Mouse (Mus musculus) ES-Bruce4 (cell line): ENCODE data around the gene Nptn. TPM values are rescaled to one million over a fixed set of nuclear protein-coding genes. Genes with fewer than 3 reads are reported as not detected.

ENCODE experiments used
- H3K27ac ChIP-seq: 2 replicates; pipeline ENCODE4 v1.5.1; 2012; ENCODE audit warnings: low read length, inconsistent platforms; ENCODE audit not compliant: insufficient read depth
- H3K27me3 ChIP-seq: 2 replicates; pipeline ENCODE4 v1.6.1; 2012; ENCODE audit warnings: mild to moderate bottlenecking, low read length, inconsistent platforms; ENCODE audit not compliant: control insufficient read depth, poor library complexity, insufficient read depth, severe bottlenecking
- H3K36me3 ChIP-seq: 2 replicates; pipeline ENCODE4 v1.6.1; 2012; ENCODE audit warnings: inconsistent platforms, mild to moderate bottlenecking, low read length, moderate library complexity; ENCODE audit not compliant: control insufficient read depth, poor library complexity, insufficient read depth, severe bottlenecking
- H3K4me1 ChIP-seq: one replicate; pipeline ENCODE4 v1.8.1; 2011; ENCODE audit warnings: low read length; ENCODE audit not compliant: control insufficient read depth, insufficient read depth
- H3K4me3 ChIP-seq: 2 replicates; pipeline ENCODE4 v1.5.1; 2011; ENCODE audit warnings: low read depth, mild to moderate bottlenecking, low read length
- H3K9ac ChIP-seq: 2 replicates; pipeline ENCODE4 v1.6.1; 2012; ENCODE audit warnings: low read depth, mild to moderate bottlenecking, inconsistent platforms; ENCODE audit not compliant: poor library complexity, severe bottlenecking
- H3K9me3 ChIP-seq: replicated peaks from 2 replicates; pipeline ENCODE4 v1.6.1; 2012; ENCODE audit warnings: mild to moderate bottlenecking, low read length, inconsistent platforms; ENCODE audit not compliant: control insufficient read depth, poor library complexity, insufficient read depth, severe bottlenecking
- CTCF ChIP-seq: IDR thresholded peaks from one replicate; pipeline ENCODE4 v1.8.1; 2011; ENCODE audit warnings: low read depth, low read length
- EP300 ChIP-seq: IDR thresholded peaks from 2 replicates; pipeline ENCODE4 v1.6.1; 2011; ENCODE audit warnings: low read depth, low read length; ENCODE audit not compliant: insufficient read depth
- POLR2A ChIP-seq: IDR thresholded peaks from one replicate; pipeline ENCODE4 v1.8.1; 2011; ENCODE audit warnings: low read length; ENCODE audit not compliant: insufficient read depth
- polyA plus RNA-seq: library from polyadenylated mRNA; stranded (reverse); fragments of >200 nt; gene quantifications from 2 replicates; pipeline ENCODE4 v1.2.4, GENCODE M21; 2011; ENCODE audit warnings: low read depth; ENCODE audit not compliant: missing spikeins, insufficient read depth, insufficient read length

Nptn gene
- polyA plus RNA-seq = 91.4 and 93.4 TPM in 2 replicates

GRCm38 (mm10) chr9:58581958-58582540 is at the start of gene Nptn:
TSS of gene Nptn (plus strand) at chr9:58582240.
- TF ChIP-seq CTCF (no peak), EP300 (0 out of 2 replicates have a peak, but pooled peaks have one; percentile 46), POLR2A (peak; percentile 65)
- Histone ChIP-seq H3K36me3 (no peaks in the 10 kb centered on the region), H3K4me3 (peak within 1 kb of the TSS; percentile 96), H3K9me3 (no peaks in the 10 kb centered on the region), H3K4me1 (no peaks in the 10 kb centered on the region), H3K27ac (peak within 1 kb of the TSS; percentile 88), H3K27me3 (no peaks in the 10 kb centered on the region), H3K9ac (peak within 1 kb of the TSS; percentile 99)

GRCm38 (mm10) chr9:58533322-58533721 is 48.7 kb upstream of the Nptn start:
- Histone ChIP-seq H3K27ac (no peak overlapping the region), H3K36me3 (no peaks in the 10 kb centered on the region), H3K4me1 (no peaks in the 10 kb centered on the region), H3K9me3 (no peaks in the 10 kb centered on the region), H3K9ac (no peak overlapping the region), H3K4me3 (no peak overlapping the region), H3K27me3 (no peaks in the 10 kb centered on the region)
- TF ChIP-seq CTCF (no peak), EP300 (no peak), POLR2A (no peak)

GRCm38 (mm10) chr9:58534766-58535165 is 47.3 kb upstream of the Nptn start:
- Histone ChIP-seq H3K36me3 (no peaks in the 10 kb centered on the region), H3K27ac (no peak overlapping the region), H3K4me3 (no peak overlapping the region), H3K4me1 (no peaks in the 10 kb centered on the region), H3K9ac (no peak overlapping the region), H3K9me3 (no peaks in the 10 kb centered on the region), H3K27me3 (no peaks in the 10 kb centered on the region)
- TF ChIP-seq CTCF (peak; percentile 31), POLR2A (no peak)

- Histone ChIP-seq H3K36me3 (no peaks in the 10 kb centered on the region), H3K27me3 (no peaks in the 10 kb centered on the region), H3K9me3 (no peaks in the 10 kb centered on the region), H3K4me1 (no peaks in the 10 kb centered on the region), H3K9ac (no peak overlapping the region), H3K4me3 (no peak overlapping the region), H3K27ac (no peak overlapping the region)
- TF ChIP-seq EP300 (no peak), CTCF (peak; percentile 75)
Measured at GRCm38 (mm10) chr9:58535447-58536134, 46.4 kb upstream of the Nptn start.

- H3K4me1 ChIP-seq = no peaks in the 10 kb centered on the region
- H3K9me3 ChIP-seq = no peaks in the 10 kb centered on the region
- no peaks in the 10 kb centered on the region for H3K27me3 ChIP-seq
- H3K9ac ChIP-seq = no peak overlapping the region
- H3K27ac ChIP-seq = no peak overlapping the region
- H3K4me3 ChIP-seq = no peak overlapping the region
- TF ChIP-seq CTCF = no peak
- no peak for TF ChIP-seq POLR2A
- TF ChIP-seq EP300 = no peak
- no peaks in the 10 kb centered on the region for H3K36me3 ChIP-seq
Measured at GRCm38 (mm10) chr9:58537774-58538173, 44.3 kb upstream of the Nptn start.

GRCm38 (mm10) chr9:58539886-58540285 is 42.2 kb upstream of the Nptn start:
- H3K9ac ChIP-seq = no peak overlapping the region
- TF ChIP-seq CTCF (peak; percentile 43), POLR2A (no peak)
- H3K4me3 ChIP-seq = no peak overlapping the region
- no peaks in the 10 kb centered on the region for H3K27me3 ChIP-seq
- no peak overlapping the region for H3K27ac ChIP-seq
- H3K9me3 ChIP-seq = no peaks in the 10 kb centered on the region
- no peaks in the 10 kb centered on the region for H3K4me1 ChIP-seq
- H3K36me3 ChIP-seq = no peaks in the 10 kb centered on the region
